Mouse (Mus musculus) hindbrain, embryonic 13.5 days (tissue): ENCODE results near the gene Hist2h2ac. TPM values are rescaled to one million over a fixed set of nuclear protein-coding genes. Genes with fewer than 3 reads are reported as not detected.
"Not testable (repeated sequence)": the region's sequence is repeated elsewhere in the genome, so short reads cannot be mapped to it uniquely, and the experiment has no call there.

ENCODE experiments used
- ATAC-seq: fragments of 200-750 bp; cut with Nextera tagmentation; 2 replicates; pipeline ENCODE4 v1.8.0; 2017; ENCODE audit warnings: moderate TSS enrichment; ENCODE audit not compliant: low FRiP score
- H3K27ac ChIP-seq: fragments of 300-500 bp; sonication (generic); 2 replicates; pipeline ENCODE4 v1.5.1; 2015; ENCODE audit warnings: inconsistent platforms, mild to moderate bottlenecking, moderate library complexity
- H3K27me3 ChIP-seq: fragments of 300-500 bp; sonication (generic); 2 replicates; pipeline ENCODE4 v1.6.1; 2015; ENCODE audit warnings: mild to moderate bottlenecking, inconsistent platforms
- H3K36me3 ChIP-seq: fragments of 300-500 bp; sonication (generic); 2 replicates; pipeline ENCODE4 v1.6.1; 2015; ENCODE audit warnings: mild to moderate bottlenecking, inconsistent platforms
- H3K4me1 ChIP-seq: fragments of 300-500 bp; sonication (generic); replicated peaks from 2 replicates; pipeline ENCODE4 v1.6.1; 2015; ENCODE audit warnings: inconsistent platforms
- H3K4me2 ChIP-seq: fragments of 300-500 bp; sonication (generic); 2 replicates; pipeline ENCODE4 v1.6.1; 2015; ENCODE audit warnings: inconsistent platforms, mild to moderate bottlenecking, moderate library complexity
- H3K4me3 ChIP-seq: fragments of 300-500 bp; sonication (generic); 2 replicates; pipeline ENCODE4 v1.5.1; 2015; ENCODE audit warnings: mild to moderate bottlenecking, inconsistent platforms
- H3K9ac ChIP-seq: fragments of 300-500 bp; sonication (generic); 2 replicates; pipeline ENCODE4 v1.6.1; 2015; ENCODE audit warnings: mild to moderate bottlenecking, inconsistent platforms
- H3K9me3 ChIP-seq: fragments of 300-500 bp; sonication (generic); 2 replicates; pipeline ENCODE4 v1.6.1; 2016; ENCODE audit warnings: inconsistent platforms
- WGBS: fragments of 180-500 bp; shearing (Covaris S2); methylation state at CpG from one replicate; pipeline ENCODE4 v1.1.7; 2015; 5-methylcytosine and 5-hydroxymethylcytosine counted together
- polyA plus RNA-seq: library from polyadenylated mRNA; unstranded; fragments of >200 nt; fragmentation: Nextera tagmentation; extraction: Ambion mirVana; gene quantifications from 2 replicates; pipeline ENCODE4 v1.2.1, GENCODE M21; 2015

Hist2h2ac gene
- polyA plus RNA-seq, 1 experiment from 2014 or later: 3.1 TPM

DNA sequence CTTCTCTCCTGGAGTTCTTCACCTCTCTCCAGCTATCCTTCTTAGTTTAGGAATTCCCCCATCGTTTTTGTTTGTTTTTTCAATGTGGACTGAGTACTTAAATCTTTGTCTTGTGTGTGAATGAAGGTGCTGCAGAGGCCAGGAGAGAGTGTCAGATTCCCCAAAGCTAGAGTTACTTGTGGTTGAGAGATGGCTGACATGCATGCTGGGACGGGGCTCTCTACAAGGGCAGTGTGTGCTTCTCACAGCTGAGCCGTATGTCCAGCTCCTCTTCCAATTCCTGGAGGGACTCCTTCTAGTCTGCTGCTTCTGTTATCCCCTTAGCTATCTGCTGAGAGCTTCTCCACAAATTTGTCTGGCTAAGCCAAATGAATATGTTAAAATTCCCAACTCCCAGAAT is 15.2 kb upstream of the Hist2h2ac start:
- Histone ChIP-seq H3K9me3 (no peaks in the 10 kb centered on the region), H3K4me2 (no peak overlapping the region), H3K4me1 (peaks cover 19% of the 10 kb centered on the region), H3K9ac (no peak overlapping the region), H3K27me3 (no peaks in the 10 kb centered on the region), H3K4me3 (no peak overlapping the region), H3K27ac (no peak overlapping the region), H3K36me3 (no peaks in the 10 kb centered on the region)
- WGBS: 72% methylated on average over 3 of the region's 3 CpGs
- no peak for ATAC-seq

DNA sequence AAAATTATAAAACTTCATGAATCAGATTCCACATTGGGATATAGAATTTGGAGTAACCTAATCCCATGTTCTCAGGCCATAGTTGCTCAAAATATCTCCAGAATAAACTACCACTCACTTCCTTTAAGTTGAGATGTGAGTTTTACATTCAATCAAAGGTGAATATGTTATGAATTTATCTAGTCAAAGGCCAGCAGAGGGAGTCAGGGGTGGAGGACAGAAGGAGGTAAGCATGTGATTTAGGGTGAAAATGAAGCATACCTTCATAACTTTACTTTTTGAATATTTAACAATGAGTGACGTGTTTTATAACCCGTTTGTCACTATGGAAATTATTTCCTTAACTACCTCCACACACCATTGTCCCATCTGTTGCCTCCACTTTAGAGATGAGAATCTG is 14.2 kb upstream of the Hist2h2ac start:
- Histone ChIP-seq H3K4me1 (peaks cover 17% of the 10 kb centered on the region), H3K9me3 (no peaks in the 10 kb centered on the region), H3K27me3 (no peaks in the 10 kb centered on the region), H3K36me3 (no peaks in the 10 kb centered on the region), H3K9ac (no peak overlapping the region), H3K4me2 (no peak overlapping the region), H3K4me3 (no peak overlapping the region), H3K27ac (no peak overlapping the region)
- WGBS: 94% methylated on average over 2 of the region's 2 CpGs
- ATAC-seq: no peak

GRCm38 (mm10) chr3:96231758-96232120 is 11.1 kb upstream of the Hist2h2ac start:
- no peak overlapping the region for H3K4me2 ChIP-seq
- no peaks in the 10 kb centered on the region for H3K9me3 ChIP-seq
- H3K4me3 ChIP-seq: no peak overlapping the region
- 57% methylated on average over 2 of the region's 2 CpGs for WGBS
- no peaks in the 10 kb centered on the region for H3K36me3 ChIP-seq
- H3K4me1 ChIP-seq: peaks cover under 1% of the 10 kb centered on the region; the same call in 1 of the 2 replicates
- H3K27ac ChIP-seq: no peak overlapping the region
- no peak overlapping the region for H3K9ac ChIP-seq
- no peaks in the 10 kb centered on the region for H3K27me3 ChIP-seq
- no peak for ATAC-seq

GRCm38 (mm10) chr3:96230910-96231757 is 10.5 kb upstream of the Hist2h2ac start:
- no peak overlapping the region for H3K4me2 ChIP-seq
- WGBS: 78% methylated on average over 4 of the region's 4 CpGs
- H3K36me3 ChIP-seq: no peaks in the 10 kb centered on the region
- H3K9ac ChIP-seq: no peak overlapping the region
- no peaks in the 10 kb centered on the region for H3K9me3 ChIP-seq
- no peaks in the 10 kb centered on the region for H3K4me1 ChIP-seq
- H3K4me3 ChIP-seq: no peak overlapping the region
- no peak for ATAC-seq
- no peaks in the 10 kb centered on the region for H3K27me3 ChIP-seq
- H3K27ac ChIP-seq: no peak overlapping the region

GRCm38 (mm10) chr3:96230404-96230803 is 9.7 kb upstream of the Hist2h2ac start:
- no peak overlapping the region for H3K4me3 ChIP-seq
- WGBS: 89% methylated on average over 2 of the region's 2 CpGs

DNA sequence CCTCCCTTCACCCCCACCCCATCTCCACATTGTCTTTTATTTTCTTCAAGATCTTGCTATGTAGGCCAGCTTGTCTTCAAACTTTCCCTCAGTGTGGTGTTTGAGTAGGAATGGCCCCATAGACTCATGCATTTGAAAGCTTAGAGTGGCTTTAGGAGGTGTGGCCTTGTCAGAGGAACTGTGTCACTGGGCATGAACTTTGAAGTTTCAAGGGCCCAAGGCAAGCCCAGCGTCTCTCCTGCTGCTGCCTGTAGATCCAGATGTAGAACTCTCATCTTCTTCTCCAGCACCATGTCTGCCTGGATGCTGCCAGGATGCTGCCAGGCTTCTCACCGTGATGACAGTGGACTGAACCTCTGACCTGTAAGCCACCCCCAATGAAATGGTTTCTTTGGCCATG is 8.1 kb upstream of the Hist2h2ac start:
- no peaks in the 10 kb centered on the region for H3K27me3 ChIP-seq
- no peaks in the 10 kb centered on the region for H3K9me3 ChIP-seq
- no peak for ATAC-seq
- no peak overlapping the region for H3K27ac ChIP-seq
- H3K9ac ChIP-seq: no peak overlapping the region
- no peaks in the 10 kb centered on the region for H3K36me3 ChIP-seq
- H3K4me1 ChIP-seq: peaks cover 9% of the 10 kb centered on the region; the same call in 1 of the 2 replicates
- H3K4me3 ChIP-seq: no peak overlapping the region
- 75% methylated on average over 2 of the region's 2 CpGs for WGBS
- no peak overlapping the region for H3K4me2 ChIP-seq

More at GRCm38 (mm10) chr3:96230404-96230803, 9.7 kb upstream of the Hist2h2ac start:
- H3K4me1 ChIP-seq: 0 out of 2 replicates have a peak, but pooled peaks cover 2% of the 10 kb centered on the region
- ATAC-seq: no peak
- no peak overlapping the region for H3K4me2 ChIP-seq
- no peaks in the 10 kb centered on the region for H3K36me3 ChIP-seq
- H3K9me3 ChIP-seq: no peaks in the 10 kb centered on the region
- H3K9ac ChIP-seq: no peak overlapping the region
- H3K27ac ChIP-seq: no peak overlapping the region
- no peaks in the 10 kb centered on the region for H3K27me3 ChIP-seq

DNA sequence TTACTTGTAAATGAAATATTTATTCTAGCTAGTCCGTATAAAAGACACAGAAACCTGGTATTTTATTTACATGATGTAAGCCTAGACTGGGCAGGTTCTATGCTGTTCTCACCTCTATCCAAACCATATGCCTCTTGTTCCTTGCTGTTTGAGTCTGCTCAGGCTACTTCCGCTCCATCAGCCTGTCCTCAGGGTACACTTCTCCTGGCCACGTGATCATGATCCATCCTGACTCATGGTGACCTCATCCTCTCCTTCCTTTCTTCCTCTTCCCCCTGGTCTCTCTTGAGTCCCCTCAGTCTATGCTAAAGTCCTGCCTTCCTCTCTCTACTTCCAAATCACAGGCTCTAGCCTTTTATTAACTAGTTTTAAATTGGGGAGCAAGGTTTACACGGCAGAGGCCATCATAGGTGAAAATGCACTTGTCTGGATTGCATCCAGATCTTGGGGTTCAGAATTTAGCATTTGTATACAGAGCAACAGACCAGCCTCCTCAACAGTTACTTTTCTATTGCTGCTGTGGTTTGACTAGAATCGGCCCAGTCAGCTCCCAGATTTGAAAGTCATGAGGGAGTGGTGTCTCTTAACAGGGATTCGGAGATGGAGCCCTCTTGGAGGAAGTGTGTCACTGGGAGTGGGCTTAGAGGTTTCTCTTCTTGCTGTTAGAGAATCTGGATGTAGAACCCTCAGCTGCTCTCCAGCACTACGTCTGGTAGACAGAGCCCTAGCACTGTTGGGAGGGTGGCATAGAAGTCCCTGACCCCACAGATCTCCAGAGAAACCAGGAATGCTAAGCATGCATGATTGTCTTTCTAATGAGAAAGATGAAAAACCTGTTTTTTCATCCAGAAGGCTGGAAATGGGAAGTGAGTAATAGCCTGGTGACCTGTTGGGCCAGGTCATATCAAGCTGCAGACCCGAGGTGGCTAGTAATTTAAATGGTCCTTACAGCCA is 6.3 kb upstream of the Hist2h2ac start:
- Histone ChIP-seq H3K4me2 (no peak overlapping the region), H3K27ac (no peak overlapping the region), H3K36me3 (no peaks in the 10 kb centered on the region), H3K27me3 (no peaks in the 10 kb centered on the region), H3K4me1 (peaks cover 26% of the 10 kb centered on the region), H3K4me3 (no peak overlapping the region), H3K9me3 (no peaks in the 10 kb centered on the region), H3K9ac (peak overlapping the region; percentile 31; the same call in 1 of the 2 replicates)
- ATAC-seq: no peak
- WGBS: 74% methylated on average over 8 of the region's 8 CpGs

- no peak for ATAC-seq
- no peaks in the 10 kb centered on the region for H3K36me3 ChIP-seq
- H3K27ac ChIP-seq: no peak overlapping the region
- peak overlapping the region; percentile 2; the same call in 1 of the 2 replicates for H3K9ac ChIP-seq
- WGBS: 19% methylated on average over 2 of the region's 2 CpGs
- H3K27me3 ChIP-seq: no peaks in the 10 kb centered on the region
- no peak overlapping the region for H3K4me3 ChIP-seq
- H3K9me3 ChIP-seq: no peaks in the 10 kb centered on the region
- H3K4me2 ChIP-seq: no peak overlapping the region
- H3K4me1 ChIP-seq: peaks cover 36% of the 10 kb centered on the region
These were observed 4.7 kb upstream of the Hist2h2ac start for GRCm38 (mm10) chr3:96225421-96225820.

- 95% methylated on average over 4 of the region's 4 CpGs for WGBS
These were observed 2.1 kb upstream of the Hist2h2ac start for GRCm38 (mm10) chr3:96222774-96223173.

DNA sequence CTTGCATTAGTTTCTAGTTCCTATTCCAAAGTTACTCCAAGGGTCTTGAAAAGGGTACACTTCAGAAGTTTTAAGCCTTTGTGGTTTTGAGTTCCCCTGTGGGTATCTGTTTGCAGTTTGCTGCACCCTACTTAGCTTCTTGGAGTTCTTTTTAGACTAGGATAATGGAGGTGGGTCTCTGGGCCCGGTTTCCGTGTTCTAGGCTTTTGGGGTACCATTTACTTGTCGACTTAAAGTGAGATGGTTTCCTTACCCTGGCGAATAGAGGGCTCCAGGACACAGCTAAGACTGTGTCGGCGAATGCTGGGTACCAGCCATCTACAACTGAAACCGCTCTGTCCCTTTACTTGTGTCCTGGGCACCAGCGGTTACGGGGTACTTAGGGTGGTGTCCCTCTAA is 959 bp upstream of the Hist2h2ac start:
- Histone ChIP-seq H3K4me1 (peaks cover 45% of the 10 kb centered on the region), H3K9ac (peak overlapping the region; percentile 82), H3K9me3 (no peaks in the 10 kb centered on the region), H3K27ac (peak overlapping the region; percentile 98), H3K4me3 (peak overlapping the region; percentile 57), H3K4me2 (peak overlapping the region; percentile 86), H3K36me3 (no peaks in the 10 kb centered on the region), H3K27me3 (no peaks in the 10 kb centered on the region)
- no peak for ATAC-seq
- WGBS: 18% methylated on average over 9 of the region's 9 CpGs

More at GRCm38 (mm10) chr3:96222774-96223173, 2.1 kb upstream of the Hist2h2ac start:
- ATAC-seq: no peak
- Histone ChIP-seq H3K27ac (no peak overlapping the region), H3K27me3 (no peaks in the 10 kb centered on the region), H3K9me3 (no peaks in the 10 kb centered on the region), H3K4me1 (peaks cover 45% of the 10 kb centered on the region), H3K4me2 (peak overlapping the region; percentile 86; the same call in 1 of the 2 replicates), H3K4me3 (no peak overlapping the region), H3K36me3 (no peaks in the 10 kb centered on the region), H3K9ac (no peak overlapping the region)

DNA sequence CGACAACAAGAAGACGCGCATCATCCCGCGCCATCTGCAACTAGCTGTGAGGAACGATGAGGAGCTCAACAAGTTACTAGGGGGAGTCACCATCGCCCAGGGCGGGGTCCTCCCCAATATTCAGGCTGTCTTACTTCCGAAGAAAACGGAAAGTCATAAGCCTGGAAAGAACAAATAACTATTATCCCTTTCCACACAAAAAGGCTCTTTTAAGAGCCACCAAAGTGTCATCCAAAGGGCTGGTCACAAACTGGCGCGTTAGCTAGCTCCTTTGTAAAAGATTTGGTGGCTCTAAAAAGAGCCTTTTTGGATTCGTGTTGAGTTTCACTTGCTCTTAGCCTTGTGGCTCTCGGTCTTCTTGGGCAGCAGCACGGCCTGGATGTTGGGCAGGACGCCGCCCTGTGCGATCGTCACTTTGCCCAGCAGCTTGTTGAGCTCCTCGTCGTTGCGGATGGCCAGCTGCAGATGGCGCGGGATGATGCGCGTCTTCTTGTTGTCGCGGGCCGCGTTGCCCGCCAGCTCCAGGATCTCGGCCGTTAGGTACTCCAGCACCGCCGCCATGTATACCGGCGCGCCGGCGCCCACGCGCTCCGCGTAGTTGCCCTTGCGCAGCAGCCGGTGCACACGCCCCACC is 432 bp downstream of the Hist2h2ac start:
- peak overlapping the region; percentile 82 for H3K9ac ChIP-seq
- not testable (repeated sequence) for H3K9me3 ChIP-seq, H3K27me3 ChIP-seq, H3K36me3 ChIP-seq
- peaks cover 41% of the 10 kb centered on the region for H3K4me1 ChIP-seq
- H3K27ac ChIP-seq: peak overlapping the region; percentile 98
- H3K4me3 ChIP-seq: peak overlapping the region; percentile 57
- H3K4me2 ChIP-seq: peak overlapping the region; percentile 86
- WGBS: under 1% methylated on average over 43 of the region's 47 CpGs
- peak; percentile 6; the same call in 1 of the 2 replicates for ATAC-seq
